Mouse (Mus musculus): ENCODE data around the gene Wdr18. TPM values are rescaled to one million over a fixed set of nuclear protein-coding genes. Genes with fewer than 3 reads are reported as not detected.

Gene Wdr18
- total and polyA plus RNA-seq, 2 experiments, result 24.8 to 63.3 TPM

DNA sequence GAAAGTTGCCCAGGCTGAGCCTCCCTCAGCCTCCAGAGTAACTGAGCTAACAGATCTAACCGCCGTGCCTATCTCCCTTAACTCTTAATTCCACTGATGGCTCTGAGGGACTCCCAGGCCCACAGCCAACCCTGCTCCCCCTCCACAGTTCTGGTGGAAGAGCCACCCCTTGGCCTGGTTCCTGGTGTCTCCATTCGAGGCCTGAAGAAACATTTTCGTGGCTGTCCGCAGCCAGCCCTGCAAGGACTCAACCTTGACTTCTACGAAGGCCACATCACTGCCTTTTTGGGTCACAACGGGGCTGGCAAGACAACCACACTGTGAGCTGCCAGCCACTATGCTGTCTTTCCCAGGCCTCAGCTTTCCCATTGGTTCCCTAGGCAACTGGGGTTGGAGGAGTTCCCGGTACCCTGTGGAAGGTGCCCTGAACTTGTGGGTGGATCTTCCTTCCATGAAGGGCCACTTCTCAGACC, 44.3 kb downstream of the Wdr18 start:
- Histone ChIP-seq H3K4me1 (ENCODE audit: control insufficient read depth, insufficient read depth, low read length) (no peaks in the 10 kb centered on the region), H3K27me3 (ENCODE audit: control insufficient read depth, insufficient read depth, low read length) (no peaks in the 10 kb centered on the region), H3K9ac (ENCODE audit: low read depth, low read length) (no peak overlapping the region), H3K27ac (replicated peaks; ENCODE audit: insufficient read depth, low read depth, low read length) (no peak overlapping the region), H3K79me2 (ENCODE audit: control insufficient read depth, insufficient read depth, low read length) (no peaks in the 10 kb centered on the region), H3K4me3 (ENCODE audit: insufficient read depth, low read depth, low read length) (no peak overlapping the region), H3K36me3 (ENCODE audit: control insufficient read depth, insufficient read depth, low read length) (no peaks in the 10 kb centered on the region)
- WGBS, result 78% methylated on average over 8 of the region's 8 CpGs
- TF ChIP-seq POLR2A (IDR thresholded peaks at IDR 0.05; ENCODE audit: extremely low read depth, insufficient read depth, low read length) (no peak), CTCF (IDR thresholded peaks at IDR 0.05; ENCODE audit: low read depth, low read length) (no peak)
- no peak for DNase-seq (ENCODE audit: extremely low read depth, low read depth, low spot score)

GRCm38 (mm10) chr10:80011740-80012139, 51.8 kb downstream of the Wdr18 start:
- TF ChIP-seq CTCF (IDR thresholded peaks at IDR 0.05; ENCODE audit: low read depth, low read length) (no peak), POLR2A (IDR thresholded peaks at IDR 0.05; ENCODE audit: extremely low read depth, insufficient read depth, low read length) (no peak)
- H3K4me3 ChIP-seq (ENCODE audit: insufficient read depth, low read depth, low read length), result no peak overlapping the region
- H3K4me1 ChIP-seq (ENCODE audit: control insufficient read depth, insufficient read depth, low read length), result no peaks in the 10 kb centered on the region
- no peaks in the 10 kb centered on the region for H3K27me3 ChIP-seq (ENCODE audit: control insufficient read depth, insufficient read depth, low read length)
- no peak overlapping the region for H3K27ac ChIP-seq (replicated peaks; ENCODE audit: insufficient read depth, low read depth, low read length)
- 91% methylated on average over 6 of the region's 6 CpGs for WGBS
- H3K79me2 ChIP-seq (ENCODE audit: control insufficient read depth, insufficient read depth, low read length), result no peaks in the 10 kb centered on the region
- DNase-seq (ENCODE audit: extremely low read depth, low read depth, low spot score), result no peak
- no peaks in the 10 kb centered on the region for H3K36me3 ChIP-seq (ENCODE audit: control insufficient read depth, insufficient read depth, low read length)
- H3K9ac ChIP-seq (ENCODE audit: low read depth, low read length), result no peak overlapping the region

DNA sequence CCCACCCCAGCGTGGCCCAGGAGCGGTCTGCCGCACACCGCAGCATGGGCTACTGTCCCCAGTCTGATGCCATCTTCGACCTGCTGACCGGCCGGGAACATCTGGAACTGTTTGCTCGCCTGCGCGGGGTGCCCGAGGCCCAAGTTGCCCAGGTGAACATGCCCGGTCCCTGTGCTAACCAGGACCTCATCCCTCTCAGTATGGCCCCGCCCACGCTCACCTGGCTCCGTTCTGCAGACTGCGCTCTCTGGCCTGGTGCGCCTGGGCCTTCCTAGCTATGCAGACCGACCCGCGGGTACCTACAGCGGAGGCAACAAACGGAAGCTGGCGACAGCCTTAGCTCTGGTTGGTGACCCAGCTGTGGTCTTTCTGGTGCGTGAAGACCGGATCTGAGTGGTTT, 53.7 kb downstream of the Wdr18 start:
- Histone ChIP-seq H3K36me3 (ENCODE audit: control insufficient read depth, insufficient read depth, low read length) (no peaks in the 10 kb centered on the region), H3K4me1 (ENCODE audit: control insufficient read depth, insufficient read depth, low read length) (no peaks in the 10 kb centered on the region), H3K9ac (ENCODE audit: low read depth, low read length) (no peak overlapping the region), H3K27me3 (ENCODE audit: control insufficient read depth, insufficient read depth, low read length) (no peaks in the 10 kb centered on the region), H3K4me3 (ENCODE audit: insufficient read depth, low read depth, low read length) (no peak overlapping the region), H3K27ac (replicated peaks; ENCODE audit: insufficient read depth, low read depth, low read length) (no peak overlapping the region), H3K79me2 (ENCODE audit: control insufficient read depth, insufficient read depth, low read length) (no peaks in the 10 kb centered on the region)
- no peak for DNase-seq (ENCODE audit: extremely low read depth, low read depth, low spot score)
- TF ChIP-seq CTCF (IDR thresholded peaks at IDR 0.05; ENCODE audit: low read depth, low read length) (no peak), POLR2A (IDR thresholded peaks at IDR 0.05; ENCODE audit: extremely low read depth, insufficient read depth, low read length) (no peak)
- WGBS, result 51% methylated on average over 25 of the region's 25 CpGs

DNA sequence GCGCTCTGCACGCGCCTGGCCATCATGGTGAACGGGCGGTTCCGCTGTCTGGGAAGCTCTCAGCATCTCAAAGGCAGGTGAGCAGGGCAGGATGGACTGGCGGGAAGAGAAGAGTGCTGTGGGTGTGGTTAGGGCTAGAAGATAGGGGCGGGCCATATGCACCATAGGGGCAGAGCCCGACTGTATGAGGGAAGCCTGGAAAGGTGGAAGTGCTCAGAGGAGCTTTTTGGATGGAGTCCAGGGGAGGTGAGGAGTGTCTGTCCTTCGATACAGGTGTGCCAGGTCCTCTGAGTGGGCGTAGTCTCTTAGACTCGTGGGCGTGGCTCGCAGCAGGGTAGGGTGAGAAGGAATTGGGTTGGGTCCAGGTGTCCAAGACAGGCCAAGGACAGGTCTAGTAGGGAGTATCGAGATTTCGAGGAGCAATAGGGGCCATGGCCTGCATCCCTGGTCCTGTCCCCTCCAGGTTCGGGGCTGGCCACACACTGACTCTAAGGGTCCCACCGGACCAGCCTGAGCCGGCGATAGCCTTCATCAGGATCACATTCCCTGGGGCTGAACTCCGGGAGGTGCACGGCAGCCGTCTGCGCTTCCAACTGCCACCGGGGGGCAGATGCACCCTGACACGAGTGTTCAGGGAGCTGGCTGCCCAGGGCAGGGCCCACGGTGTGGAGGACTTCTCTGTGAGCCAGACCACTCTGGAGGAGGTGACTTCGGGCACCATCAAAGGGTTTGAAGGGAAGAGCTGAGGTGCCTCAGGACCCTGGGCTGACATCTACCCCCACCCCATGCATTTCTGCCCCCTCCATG, 54.7 kb downstream of the Wdr18 start:
- H3K4me3 ChIP-seq (ENCODE audit: insufficient read depth, low read depth, low read length), result no peak overlapping the region
- no peak overlapping the region for H3K9ac ChIP-seq (ENCODE audit: low read depth, low read length)
- 40% methylated on average over 28 of the region's 28 CpGs for WGBS
- no peaks in the 10 kb centered on the region for H3K79me2 ChIP-seq (ENCODE audit: control insufficient read depth, insufficient read depth, low read length)
- H3K36me3 ChIP-seq (ENCODE audit: control insufficient read depth, insufficient read depth, low read length), result no peaks in the 10 kb centered on the region
- H3K27ac ChIP-seq (replicated peaks; ENCODE audit: insufficient read depth, low read depth, low read length), result no peak overlapping the region
- H3K27me3 ChIP-seq (ENCODE audit: control insufficient read depth, insufficient read depth, low read length), result no peaks in the 10 kb centered on the region
- TF ChIP-seq POLR2A (IDR thresholded peaks at IDR 0.05; ENCODE audit: extremely low read depth, insufficient read depth, low read length), result no peak
- TF ChIP-seq CTCF (IDR thresholded peaks at IDR 0.05; ENCODE audit: low read depth, low read length), result peak; percentile 28; the same call in 1 of the 2 replicates
- no peak for DNase-seq (ENCODE audit: extremely low read depth, low read depth, low spot score)
- no peaks in the 10 kb centered on the region for H3K4me1 ChIP-seq (ENCODE audit: control insufficient read depth, insufficient read depth, low read length)

- no peak overlapping the region for H3K27ac ChIP-seq (replicated peaks; ENCODE audit: insufficient read depth, low read depth, low read length)
- no peak overlapping the region for H3K4me3 ChIP-seq (ENCODE audit: insufficient read depth, low read depth, low read length)
- 91% methylated on average over 10 of the region's 10 CpGs for WGBS
Observed at GRCm38 (mm10) chr10:80015583-80015982, 55.6 kb downstream of the Wdr18 start.

GRCm38 (mm10) chr10:80016511-80016910, 56.6 kb downstream of the Wdr18 start, which contains the start of gene Arhgap45:
TSS of gene Arhgap45 (plus strand) at chr10:80016653.
- Histone ChIP-seq H3K27ac (replicated peaks; ENCODE audit: insufficient read depth, low read depth, low read length) (peak within 1 kb of the TSS; percentile 17), H3K4me3 (ENCODE audit: insufficient read depth, low read depth, low read length) (peak within 1 kb of the TSS; percentile 59), H3K27me3 (ENCODE audit: control insufficient read depth, insufficient read depth, low read length) (no peaks in the 10 kb centered on the region), H3K4me1 (ENCODE audit: control insufficient read depth, insufficient read depth, low read length) (no peaks in the 10 kb centered on the region), H3K9ac (ENCODE audit: low read depth, low read length) (peak within 1 kb of the TSS; percentile 66), H3K36me3 (ENCODE audit: control insufficient read depth, insufficient read depth, low read length) (no peaks in the 10 kb centered on the region), H3K79me2 (ENCODE audit: control insufficient read depth, insufficient read depth, low read length) (no peaks in the 10 kb centered on the region)
- DNase-seq (ENCODE audit: extremely low read depth, low read depth, low spot score), result peak; percentile 21
- TF ChIP-seq CTCF (IDR thresholded peaks at IDR 0.05; ENCODE audit: low read depth, low read length), result no peak
- no peak for TF ChIP-seq POLR2A (IDR thresholded peaks at IDR 0.05; ENCODE audit: extremely low read depth, insufficient read depth, low read length)
- 60% methylated on average over 11 of the region's 11 CpGs for WGBS

More at GRCm38 (mm10) chr10:80015583-80015982, 55.6 kb downstream of the Wdr18 start:
- H3K4me1 ChIP-seq (ENCODE audit: control insufficient read depth, insufficient read depth, low read length), result no peaks in the 10 kb centered on the region
- H3K9ac ChIP-seq (ENCODE audit: low read depth, low read length), result no peak overlapping the region
- H3K36me3 ChIP-seq (ENCODE audit: control insufficient read depth, insufficient read depth, low read length), result no peaks in the 10 kb centered on the region
- no peaks in the 10 kb centered on the region for H3K27me3 ChIP-seq (ENCODE audit: control insufficient read depth, insufficient read depth, low read length)
- DNase-seq (ENCODE audit: extremely low read depth, low read depth, low spot score), result no peak
- no peaks in the 10 kb centered on the region for H3K79me2 ChIP-seq (ENCODE audit: control insufficient read depth, insufficient read depth, low read length)
- TF ChIP-seq POLR2A (IDR thresholded peaks at IDR 0.05; ENCODE audit: extremely low read depth, insufficient read depth, low read length) (no peak), CTCF (IDR thresholded peaks at IDR 0.05; ENCODE audit: low read depth, low read length) (no peak)
